Mouse (Mus musculus): ENCODE measurements around the gene Myocd. TPM values are rescaled to one million over a fixed set of nuclear protein-coding genes. Genes with fewer than 3 reads are reported as not detected.
A peak's percentile ranks its signal among the peaks of the same experiment; 100 is the strongest.

Myocd gene
- polyA plus RNA-seq, 1 experiment from 2014 or later: not detected

GRCm38 (mm10) chr11:65185114-65185513 lies 84.7 kb downstream of the Myocd start:
- CTCF ChIA-PET: no interaction called here
- in situ Hi-C loops (cut with MboI; ENCODE audit: low pct_unique_long_range_greater_than_20kb): no loop called here
- POLR2A ChIA-PET: no interaction called here

GRCm38 (mm10) chr11:65170121-65170750 lies 99.6 kb downstream of the Myocd start:
- no peak for DNase-seq (ENCODE audit: low read depth, low spot score)
- in situ Hi-C loops (cut with MboI; ENCODE audit: low pct_unique_long_range_greater_than_20kb): no loop called here
- ChIA-PET CTCF (no interaction called here), POLR2A (no interaction called here)
- TF ChIP-seq CTCF (IDR thresholded peaks at IDR 0.05): no peak
- no peak for ATAC-seq
- H3K27me3 ChIP-seq: peaks cover 30% of the 10 kb centered on the region

More at GRCm38 (mm10) chr11:65185114-65185513, 84.7 kb downstream of the Myocd start:
- no peak for TF ChIP-seq CTCF (IDR thresholded peaks at IDR 0.05)
- peaks cover 37% of the 10 kb centered on the region for H3K27me3 ChIP-seq
- DNase-seq (ENCODE audit: low read depth, low spot score) (no peak), ATAC-seq (no peak)

GRCm38 (mm10) chr11:65162767-65163120 lies 107.0 kb downstream of the Myocd start, which contains the start of gene Arhgap44:
TSS of gene Arhgap44 (minus strand) at chr11:65162961.
- CTCF ChIA-PET: no interaction called here
- DNase-seq (ENCODE audit: low read depth, low spot score): no peak
- H3K27me3 ChIP-seq: peaks cover 22% of the 10 kb centered on the region
- no peak for TF ChIP-seq CTCF (IDR thresholded peaks at IDR 0.05)
- in situ Hi-C loops (cut with MboI; ENCODE audit: low pct_unique_long_range_greater_than_20kb): no loop called here
- ATAC-seq: peak; percentile 83
- POLR2A ChIA-PET: no interaction called here

- ATAC-seq: peak; percentile 72
- in situ Hi-C loops (cut with MboI; ENCODE audit: low pct_unique_long_range_greater_than_20kb): no loop called here
- no peak for TF ChIP-seq CTCF (IDR thresholded peaks at IDR 0.05)
- ChIA-PET CTCF (no interaction called here), POLR2A (interaction anchor here (0.7 kb wide), 1 partner anchor 370 kb away, joined by 3 read pairs; no protein-coding TSS in a partner anchor)
- no peak for DNase-seq (ENCODE audit: low read depth, low spot score)
- peaks cover 19% of the 10 kb centered on the region for H3K27me3 ChIP-seq
These were observed 107.7 kb downstream of the Myocd start for GRCm38 (mm10) chr11:65161881-65162766.

GRCm38 (mm10) chr11:65160991-65161880 lies 108.6 kb downstream of the Myocd start:
- no peak for DNase-seq (ENCODE audit: low read depth, low spot score)
- TF ChIP-seq CTCF (IDR thresholded peaks at IDR 0.05): no peak
- ChIA-PET CTCF (no interaction called here), POLR2A (interaction anchor here (0.7 kb wide), 1 partner anchor 371 kb away, joined by 3 read pairs; no protein-coding TSS in a partner anchor)
- peaks cover 14% of the 10 kb centered on the region for H3K27me3 ChIP-seq
- in situ Hi-C loops (cut with MboI; ENCODE audit: low pct_unique_long_range_greater_than_20kb): no loop called here
- no peak for ATAC-seq

GRCm38 (mm10) chr11:65159791-65160190 lies 110.0 kb downstream of the Myocd start, which contains the start of gene 1700086D15Rik:
TSS of gene 1700086D15Rik (minus strand) at chr11:65159891.
- in situ Hi-C loops (cut with MboI; ENCODE audit: low pct_unique_long_range_greater_than_20kb): no loop called here
- TF ChIP-seq CTCF (IDR thresholded peaks at IDR 0.05): no peak
- ChIA-PET POLR2A (no interaction called here), CTCF (no interaction called here)
- DNase-seq (ENCODE audit: low read depth, low spot score): no peak
- no peak for ATAC-seq
- peaks cover 5% of the 10 kb centered on the region for H3K27me3 ChIP-seq

GRCm38 (mm10) chr11:65158658-65158990 lies 111.2 kb downstream of the Myocd start:
- ChIA-PET CTCF (no interaction called here), POLR2A (no interaction called here)
- in situ Hi-C loops (cut with MboI; ENCODE audit: low pct_unique_long_range_greater_than_20kb): no loop called here
- no peak for TF ChIP-seq CTCF (IDR thresholded peaks at IDR 0.05)
- peaks cover under 1% of the 10 kb centered on the region for H3K27me3 ChIP-seq
- DNase-seq (ENCODE audit: low read depth, low spot score) (no peak), ATAC-seq (no peak)

- POLR2A ChIA-PET: no interaction called here
- CTCF ChIA-PET: no interaction called here
- in situ Hi-C loops (cut with MboI; ENCODE audit: low pct_unique_long_range_greater_than_20kb): no loop called here
- DNase-seq (ENCODE audit: low read depth, low spot score) (no peak), ATAC-seq (no peak)
- no peak for TF ChIP-seq CTCF (IDR thresholded peaks at IDR 0.05)
- no peaks in the 10 kb centered on the region for H3K27me3 ChIP-seq
These were observed 111.7 kb downstream of the Myocd start for GRCm38 (mm10) chr11:65157966-65158657.

- DNase-seq (ENCODE audit: low read depth, low spot score): no peak
- ChIA-PET POLR2A (no interaction called here), CTCF (interaction anchor here (1.8 kb wide), 1 partner anchor 30 kb away, joined by 4 read pairs; no protein-coding TSS in a partner anchor)
- TF ChIP-seq CTCF (IDR thresholded peaks at IDR 0.05): no peak
- in situ Hi-C loops (cut with MboI; ENCODE audit: low pct_unique_long_range_greater_than_20kb): no loop called here
- no peaks in the 10 kb centered on the region for H3K27me3 ChIP-seq
- no peak for ATAC-seq
These were observed 116.8 kb downstream of the Myocd start for GRCm38 (mm10) chr11:65153006-65153405.

- DNase-seq (ENCODE audit: low read depth, low spot score): no peak
- in situ Hi-C loops (cut with MboI; ENCODE audit: low pct_unique_long_range_greater_than_20kb): no loop called here
- no peak for ATAC-seq
- ChIA-PET POLR2A (no interaction called here), CTCF (no interaction called here)
- no peak for TF ChIP-seq CTCF (IDR thresholded peaks at IDR 0.05)
- H3K27me3 ChIP-seq: no peaks in the 10 kb centered on the region
These were observed 121.3 kb downstream of the Myocd start for GRCm38 (mm10) chr11:65148441-65148840.

All from Patski (cell line).